Mouse (Mus musculus): ENCODE results near the gene 2610318N02Rik.
A peak's percentile ranks its signal among the peaks of the same experiment; 100 is the strongest.
"Not testable (repeated sequence)": the region's sequence is repeated elsewhere in the genome, so short reads cannot be mapped to it uniquely, and the experiment has no call there.

2610318N02Rik gene

GRCm38 (mm10) chr16:17124871-17125520, at the start of gene 2610318N02Rik:
2610318N02Rik (minus strand) TSS chr16:17125167.
- peak; percentile 73 for DNase-seq

GRCm38 (mm10) chr16:17168049-17168448, 43.1 kb upstream of the 2610318N02Rik start:
- DNase-seq: no peak

GRCm38 (mm10) chr16:17167179-17167578, 42.2 kb upstream of the 2610318N02Rik start:
- DNase-seq: no peak

GRCm38 (mm10) chr16:17165478-17165877, 40.5 kb upstream of the 2610318N02Rik start:
- DNase-seq: not testable (repeated sequence)

- no peak for DNase-seq
These were observed 29.4 kb upstream of the 2610318N02Rik start for GRCm38 (mm10) chr16:17154346-17154745.

- no peak for DNase-seq
These were observed 26.9 kb upstream of the 2610318N02Rik start for GRCm38 (mm10) chr16:17151874-17152273.

- DNase-seq: peak; percentile 19
These were observed 25.7 kb upstream of the 2610318N02Rik start for GRCm38 (mm10) chr16:17150520-17151258.

GRCm38 (mm10) chr16:17148084-17148483, 23.1 kb upstream of the 2610318N02Rik start:
- no peak for DNase-seq

- DNase-seq: peak; percentile 21
These were observed 22.5 kb upstream of the 2610318N02Rik start for GRCm38 (mm10) chr16:17147391-17147929.

- DNase-seq: peak; percentile 74
These were observed 21.8 kb upstream of the 2610318N02Rik start, which contains the start of gene Ccdc116 for GRCm38 (mm10) chr16:17146772-17147235. Ccdc116 (minus strand) TSS chr16:17147229.

GRCm38 (mm10) chr16:17144339-17144738, 19.4 kb upstream of the 2610318N02Rik start, which contains the start of gene Ydjc:
Ydjc (plus strand) TSS chr16:17144621.
- DNase-seq: no peak

GRCm38 (mm10) chr16:17137355-17137754, 12.4 kb upstream of the 2610318N02Rik start:
- no peak for DNase-seq

GRCm38 (mm10) chr16:17132906-17133200, 7.9 kb upstream of the 2610318N02Rik start:
- no peak for DNase-seq

- DNase-seq: peak; percentile 98
These were observed 7.3 kb upstream of the 2610318N02Rik start, which contains the start of gene Sdf2l1 for GRCm38 (mm10) chr16:17132089-17132905. Sdf2l1 (minus strand) TSS chr16:17132383.

- DNase-seq: no peak
These were observed 6.5 kb upstream of the 2610318N02Rik start for GRCm38 (mm10) chr16:17131191-17132088.

GRCm38 (mm10) chr16:17127292-17127691, 2.3 kb upstream of the 2610318N02Rik start:
- peak; percentile 55 for DNase-seq

GRCm38 (mm10) chr16:17124119-17124870, 672 bp downstream of the 2610318N02Rik start:
- no peak for DNase-seq

- no peak for DNase-seq
These were observed 3.4 kb downstream of the 2610318N02Rik start for GRCm38 (mm10) chr16:17121569-17121968.

GRCm38 (mm10) chr16:17117309-17117799, 7.6 kb downstream of the 2610318N02Rik start:
- DNase-seq: no peak
